Mouse (Mus musculus): ENCODE measurements around the gene Rmnd5a. TPM values are rescaled to one million over a fixed set of nuclear protein-coding genes. Genes with fewer than 3 reads are reported as not detected.

Rmnd5a gene
- polyA plus RNA-seq, 1 experiment from 2014 or later, result 15.2 TPM

DNA sequence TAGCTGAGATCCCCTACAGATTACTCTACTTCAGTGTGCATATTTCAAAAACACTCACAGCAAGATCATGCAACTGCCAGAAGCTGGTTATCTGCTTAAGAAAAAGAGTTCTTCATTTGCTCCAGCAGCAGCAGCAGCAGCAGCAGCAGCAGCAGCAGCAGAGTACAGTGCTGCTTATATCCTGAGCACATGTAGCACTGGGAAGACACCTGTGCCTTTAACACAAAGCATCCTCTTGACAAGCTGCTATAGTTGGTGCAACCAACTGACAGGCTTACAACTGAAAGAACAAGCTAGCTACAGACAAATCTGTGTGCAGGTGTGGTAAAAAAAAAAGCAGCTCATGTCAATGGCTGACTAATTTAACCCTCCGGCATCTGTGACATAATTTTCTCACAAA, 44.4 kb downstream of the Rmnd5a start:
- no peak overlapping the region for H3K4me2 ChIP-seq (replicated peaks)
- 97% methylated on average over 1 of the region's 1 CpGs for WGBS
- no peak overlapping the region for H3K9ac ChIP-seq (replicated peaks)
- no peaks in the 10 kb centered on the region for H3K4me1 ChIP-seq
- H3K27ac ChIP-seq (replicated peaks), result no peak overlapping the region
- no peak for ATAC-seq (ENCODE audit: low FRiP score, low read depth)
- H3K36me3 ChIP-seq, result peaks cover 34% of the 10 kb centered on the region
- H3K27me3 ChIP-seq, result no peaks in the 10 kb centered on the region
- no peaks in the 10 kb centered on the region for H3K9me3 ChIP-seq
- no peak overlapping the region for H3K4me3 ChIP-seq

GRCm38 (mm10) chr6:71390496-71390895, 49.9 kb downstream of the Rmnd5a start:
- Histone ChIP-seq H3K9ac (replicated peaks) (no peak overlapping the region), H3K27ac (replicated peaks) (no peak overlapping the region), H3K4me1 (no peaks in the 10 kb centered on the region), H3K9me3 (no peaks in the 10 kb centered on the region), H3K4me2 (replicated peaks) (no peak overlapping the region), H3K4me3 (no peak overlapping the region), H3K27me3 (no peaks in the 10 kb centered on the region), H3K36me3 (peaks cover 30% of the 10 kb centered on the region)
- WGBS, result 96% methylated on average over 2 of the region's 2 CpGs
- no peak for ATAC-seq (ENCODE audit: low FRiP score, low read depth)

DNA sequence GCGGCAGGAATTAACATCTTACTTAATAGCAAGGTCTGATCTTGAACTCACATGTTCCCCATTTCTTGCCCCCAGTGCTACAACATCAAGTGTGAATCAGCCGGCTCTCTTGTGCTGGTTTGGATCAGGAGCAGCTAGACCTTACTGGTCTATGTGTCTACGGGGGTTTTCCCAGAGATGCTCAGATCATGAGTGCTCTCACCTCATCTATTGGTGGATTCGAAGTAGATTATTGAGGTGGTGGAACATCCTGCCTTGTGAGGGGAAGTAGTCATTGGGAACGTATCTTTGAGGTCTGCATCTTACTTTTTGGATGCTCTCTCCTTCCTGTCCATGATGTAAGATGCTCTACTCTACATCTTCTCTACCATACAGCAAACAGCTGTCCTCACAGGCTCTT, 58.8 kb downstream of the Rmnd5a start:
- WGBS, result 94% methylated on average over 5 of the region's 5 CpGs
- H3K9me3 ChIP-seq, result no peaks in the 10 kb centered on the region
- H3K36me3 ChIP-seq, result no peaks in the 10 kb centered on the region
- H3K4me3 ChIP-seq, result no peak overlapping the region
- H3K4me1 ChIP-seq, result no peaks in the 10 kb centered on the region
- H3K27ac ChIP-seq (replicated peaks), result no peak overlapping the region
- H3K4me2 ChIP-seq (replicated peaks), result no peak overlapping the region
- no peak for ATAC-seq (ENCODE audit: low FRiP score, low read depth)
- no peak overlapping the region for H3K9ac ChIP-seq (replicated peaks)
- H3K27me3 ChIP-seq, result no peaks in the 10 kb centered on the region

- Histone ChIP-seq H3K9ac (replicated peaks) (no peak overlapping the region), H3K4me3 (no peak overlapping the region), H3K36me3 (no peaks in the 10 kb centered on the region), H3K9me3 (no peaks in the 10 kb centered on the region), H3K4me1 (no peaks in the 10 kb centered on the region), H3K27ac (replicated peaks) (no peak overlapping the region), H3K4me2 (replicated peaks) (no peak overlapping the region), H3K27me3 (no peaks in the 10 kb centered on the region)
- ATAC-seq (ENCODE audit: low FRiP score, low read depth), result no peak
- WGBS, result 95% methylated on average over 13 of the region's 13 CpGs
Measured at GRCm38 (mm10) chr6:71376711-71377110, 63.7 kb downstream of the Rmnd5a start.

DNA sequence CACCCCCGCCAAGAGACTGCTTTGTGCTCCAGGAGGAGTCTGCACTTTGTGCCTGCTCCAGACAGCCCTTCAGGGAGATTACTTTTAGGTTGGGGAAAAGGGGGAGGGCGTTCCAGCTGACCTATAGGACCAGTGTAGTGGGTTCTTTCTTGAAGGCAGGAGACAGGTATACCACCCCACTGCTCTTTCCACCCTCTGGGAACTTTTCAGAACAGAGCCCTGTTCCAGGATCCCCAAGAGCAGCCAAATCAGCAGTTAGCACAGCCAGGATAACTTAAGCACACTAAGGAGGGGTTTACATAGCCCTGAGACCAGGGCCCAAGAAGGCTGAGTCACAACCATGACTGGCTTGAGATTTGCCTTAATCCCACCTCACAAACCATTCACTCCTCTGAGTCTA, 65.5 kb downstream of the Rmnd5a start:
- H3K4me3 ChIP-seq, result no peak overlapping the region
- 100% methylated on average over 1 of the region's 2 CpGs for WGBS
- H3K9me3 ChIP-seq, result no peaks in the 10 kb centered on the region
- no peak for ATAC-seq (ENCODE audit: low FRiP score, low read depth)
- H3K4me2 ChIP-seq (replicated peaks), result no peak overlapping the region
- no peak overlapping the region for H3K9ac ChIP-seq (replicated peaks)
- H3K4me1 ChIP-seq, result no peaks in the 10 kb centered on the region
- no peak overlapping the region for H3K27ac ChIP-seq (replicated peaks)
- H3K27me3 ChIP-seq, result no peaks in the 10 kb centered on the region
- H3K36me3 ChIP-seq, result no peaks in the 10 kb centered on the region

GRCm38 (mm10) chr6:71374311-71374829, 66.1 kb downstream of the Rmnd5a start:
- Histone ChIP-seq H3K9ac (replicated peaks) (no peak overlapping the region), H3K27me3 (no peaks in the 10 kb centered on the region), H3K9me3 (no peaks in the 10 kb centered on the region), H3K4me3 (no peak overlapping the region), H3K4me1 (no peaks in the 10 kb centered on the region), H3K36me3 (no peaks in the 10 kb centered on the region), H3K27ac (replicated peaks) (no peak overlapping the region), H3K4me2 (replicated peaks) (no peak overlapping the region)
- WGBS, result 89% methylated on average over 19 of the region's 19 CpGs
- no peak for ATAC-seq (ENCODE audit: low FRiP score, low read depth)

- Histone ChIP-seq H3K4me1 (no peaks in the 10 kb centered on the region), H3K9ac (replicated peaks) (no peak within 1 kb of the TSS), H3K27ac (replicated peaks) (no peak within 1 kb of the TSS), H3K4me3 (no peak within 1 kb of the TSS), H3K9me3 (no peaks in the 10 kb centered on the region), H3K27me3 (no peaks in the 10 kb centered on the region), H3K36me3 (no peaks in the 10 kb centered on the region), H3K4me2 (replicated peaks) (no peak within 1 kb of the TSS)
- no peak for ATAC-seq (ENCODE audit: low FRiP score, low read depth)
- 81% methylated on average over 14 of the region's 14 CpGs for WGBS
Measured at GRCm38 (mm10) chr6:71373249-71373775, 67.1 kb downstream of the Rmnd5a start, which contains the start of gene Cd8a. Gene Cd8a (plus strand): TSS chr6:71373427.

DNA sequence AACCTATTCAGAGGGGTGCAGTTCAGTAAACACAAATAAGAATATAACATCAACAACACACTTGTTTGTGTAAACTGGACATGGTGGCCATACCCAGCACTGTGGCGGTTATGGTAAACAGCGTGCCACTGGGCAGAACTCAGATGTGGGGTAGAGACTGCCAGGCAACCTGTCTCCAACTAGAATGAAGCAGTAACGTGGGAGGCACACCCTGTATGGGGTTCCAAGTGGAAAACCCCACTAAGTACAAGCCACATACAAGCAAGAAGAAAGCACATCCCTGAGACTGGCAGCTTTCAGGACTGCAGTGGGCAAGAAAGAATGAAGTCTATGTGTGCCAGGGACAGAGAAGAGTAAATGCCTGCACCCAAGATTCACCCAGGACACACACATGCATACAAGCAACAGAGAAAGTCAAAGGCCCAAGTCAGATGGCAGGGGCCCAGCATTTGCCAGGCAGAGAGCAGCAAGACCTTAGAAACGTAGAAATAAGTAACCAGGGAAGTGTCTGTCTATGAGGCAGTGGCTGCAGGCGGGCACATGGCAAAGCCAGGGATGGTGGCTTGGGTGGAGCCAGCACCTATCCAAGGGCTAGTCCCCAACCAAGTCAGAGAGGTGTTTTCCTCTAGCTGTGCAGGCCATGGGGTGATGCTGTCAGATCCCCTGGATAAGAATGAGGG, 68.3 kb downstream of the Rmnd5a start:
- ATAC-seq (ENCODE audit: low FRiP score, low read depth), result no peak
- H3K9me3 ChIP-seq, result no peaks in the 10 kb centered on the region
- no peaks in the 10 kb centered on the region for H3K36me3 ChIP-seq
- H3K27ac ChIP-seq (replicated peaks), result no peak overlapping the region
- 83% methylated on average over 5 of the region's 5 CpGs for WGBS
- H3K4me2 ChIP-seq (replicated peaks), result no peak overlapping the region
- no peak overlapping the region for H3K9ac ChIP-seq (replicated peaks)
- H3K4me3 ChIP-seq, result no peak overlapping the region
- no peaks in the 10 kb centered on the region for H3K4me1 ChIP-seq
- no peaks in the 10 kb centered on the region for H3K27me3 ChIP-seq

DNA sequence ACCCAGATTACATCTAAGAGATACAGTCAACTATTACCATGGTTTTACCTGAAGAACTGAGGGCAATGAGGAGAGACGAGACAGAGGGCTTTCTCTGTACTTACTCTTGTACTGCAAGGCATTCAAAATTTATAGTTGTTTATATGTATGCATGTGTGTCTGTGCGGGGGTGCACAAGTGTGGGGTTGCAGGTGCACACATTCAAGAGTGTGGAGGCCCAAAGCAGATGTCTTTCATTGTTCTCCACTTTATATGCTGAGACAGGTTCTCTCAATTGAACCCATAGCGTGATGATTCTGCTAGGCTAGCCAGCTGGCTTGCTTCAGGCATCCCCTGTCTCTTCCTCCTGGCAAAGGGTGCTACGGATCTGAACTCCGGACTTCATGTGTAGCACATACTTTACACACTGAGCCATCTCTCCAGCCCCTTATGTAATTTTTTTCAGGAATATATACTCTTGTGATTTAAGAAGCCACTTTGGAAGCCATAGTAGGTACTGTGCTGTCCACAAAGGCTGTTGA, 69.3 kb downstream of the Rmnd5a start:
- Histone ChIP-seq H3K36me3 (no peaks in the 10 kb centered on the region), H3K27me3 (no peaks in the 10 kb centered on the region), H3K9ac (replicated peaks) (no peak overlapping the region), H3K27ac (replicated peaks) (no peak overlapping the region), H3K4me1 (no peaks in the 10 kb centered on the region), H3K4me2 (replicated peaks) (no peak overlapping the region), H3K4me3 (no peak overlapping the region), H3K9me3 (no peaks in the 10 kb centered on the region)
- WGBS, result 91% methylated on average over 5 of the region's 5 CpGs
- ATAC-seq (ENCODE audit: low FRiP score, low read depth), result no peak

- no peak overlapping the region for H3K27ac ChIP-seq (replicated peaks)
- no peak for ATAC-seq (ENCODE audit: low FRiP score, low read depth)
- no peaks in the 10 kb centered on the region for H3K4me1 ChIP-seq
- H3K27me3 ChIP-seq, result no peaks in the 10 kb centered on the region
- no peaks in the 10 kb centered on the region for H3K36me3 ChIP-seq
- no peak overlapping the region for H3K4me3 ChIP-seq
- no peak overlapping the region for H3K9ac ChIP-seq (replicated peaks)
- WGBS, result 91% methylated on average over 6 of the region's 6 CpGs
- H3K9me3 ChIP-seq, result no peaks in the 10 kb centered on the region
- no peak overlapping the region for H3K4me2 ChIP-seq (replicated peaks)
Measured at GRCm38 (mm10) chr6:71369416-71369815, 71.0 kb downstream of the Rmnd5a start.

- WGBS, result 67% methylated on average over 2 of the region's 2 CpGs
- Histone ChIP-seq H3K9me3 (no peaks in the 10 kb centered on the region), H3K4me2 (replicated peaks) (no peak overlapping the region), H3K4me3 (no peak overlapping the region), H3K4me1 (no peaks in the 10 kb centered on the region), H3K27me3 (no peaks in the 10 kb centered on the region), H3K9ac (replicated peaks) (no peak overlapping the region), H3K36me3 (no peaks in the 10 kb centered on the region), H3K27ac (replicated peaks) (no peak overlapping the region)
- no peak for ATAC-seq (ENCODE audit: low FRiP score, low read depth)
Measured at GRCm38 (mm10) chr6:71363995-71364394, 76.4 kb downstream of the Rmnd5a start.

GRCm38 (mm10) chr6:71361156-71361670, 79.2 kb downstream of the Rmnd5a start:
- Histone ChIP-seq H3K27me3 (no peaks in the 10 kb centered on the region), H3K36me3 (no peaks in the 10 kb centered on the region), H3K4me2 (replicated peaks) (no peak overlapping the region), H3K4me3 (no peak overlapping the region), H3K9me3 (no peaks in the 10 kb centered on the region), H3K27ac (replicated peaks) (no peak overlapping the region), H3K4me1 (no peaks in the 10 kb centered on the region), H3K9ac (replicated peaks) (no peak overlapping the region)
- no peak for ATAC-seq (ENCODE audit: low FRiP score, low read depth)
- WGBS, result 89% methylated on average over 10 of the region's 10 CpGs
